Mouse (Mus musculus): ENCODE results near the gene Clec3a. TPM values are rescaled to one million over a fixed set of nuclear protein-coding genes. Genes with fewer than 3 reads are reported as not detected.

The Clec3a gene
- polyA plus RNA-seq (2012; fragmentation: generic; extraction: Trizol), result not detected
- long read RNA-seq, experiment 1, result 0 reads
- long read RNA-seq, experiment 2, result 0 reads

GRCm38 (mm10) chr8:114417786-114418185 lies at the start of gene Clec3a:
TSS of gene Clec3a (plus strand) at chr8:114418086.
- H3K79me3 ChIP-seq (ENCODE audit: low read depth), result no peaks in the 10 kb centered on the region
- H3K79me2 ChIP-seq (ENCODE audit: control insufficient read depth, insufficient read depth), result no peaks in the 10 kb centered on the region
- TF ChIP-seq CEBPB (IDR thresholded peaks at IDR 0.05; ENCODE audit: low read depth), result no peak
- TF ChIP-seq MYOG (IDR thresholded peaks at IDR 0.05; ENCODE audit: control insufficient read depth, extremely low read depth, insufficient read length), result no peak
- TF ChIP-seq USF1 (IDR thresholded peaks at IDR 0.05; ENCODE audit: low read depth), result no peak
- TF ChIP-seq CTCF (IDR thresholded peaks at IDR 0.05; ENCODE audit: control insufficient read depth, insufficient read depth, insufficient read length), result no peak
- no peak for TF ChIP-seq MYOD1 (IDR thresholded peaks at IDR 0.05; ENCODE audit: control insufficient read depth, insufficient read length, low read depth)
- TF ChIP-seq MAX (IDR thresholded peaks at IDR 0.05), result no peak
- H3ac ChIP-seq (ENCODE audit: control insufficient read depth, insufficient read length, low read depth), result no peak within 1 kb of the TSS
- no peaks in the 10 kb centered on the region for H3K27me3 ChIP-seq (ENCODE audit: control insufficient read depth, insufficient read depth, insufficient read length)
- H3K4me3 ChIP-seq (ENCODE audit: insufficient read depth, poor library complexity, severe bottlenecking), result no peak within 1 kb of the TSS
- H3K36me3 ChIP-seq (ENCODE audit: control insufficient read depth, insufficient read depth), result no peaks in the 10 kb centered on the region

GRCm38 (mm10) chr8:114369038-114369976 lies 48.6 kb upstream of the Clec3a start:
- no peaks in the 10 kb centered on the region for H3K27me3 ChIP-seq (ENCODE audit: control insufficient read depth, insufficient read depth, insufficient read length)
- TF ChIP-seq MYOG (IDR thresholded peaks at IDR 0.05; ENCODE audit: control insufficient read depth, extremely low read depth, insufficient read length) (no peak), CTCF (IDR thresholded peaks at IDR 0.05; ENCODE audit: control insufficient read depth, insufficient read depth, insufficient read length) (peak; percentile 37)
- no peaks in the 10 kb centered on the region for H3K79me2 ChIP-seq (ENCODE audit: control insufficient read depth, insufficient read depth)
- H3K36me3 ChIP-seq (ENCODE audit: control insufficient read depth, insufficient read depth), result no peaks in the 10 kb centered on the region
- no peaks in the 10 kb centered on the region for H3K79me3 ChIP-seq (ENCODE audit: low read depth)
- no peak overlapping the region for H3ac ChIP-seq (ENCODE audit: control insufficient read depth, insufficient read length, low read depth)
- no peak overlapping the region for H3K4me3 ChIP-seq (ENCODE audit: insufficient read depth, poor library complexity, severe bottlenecking)

DNA sequence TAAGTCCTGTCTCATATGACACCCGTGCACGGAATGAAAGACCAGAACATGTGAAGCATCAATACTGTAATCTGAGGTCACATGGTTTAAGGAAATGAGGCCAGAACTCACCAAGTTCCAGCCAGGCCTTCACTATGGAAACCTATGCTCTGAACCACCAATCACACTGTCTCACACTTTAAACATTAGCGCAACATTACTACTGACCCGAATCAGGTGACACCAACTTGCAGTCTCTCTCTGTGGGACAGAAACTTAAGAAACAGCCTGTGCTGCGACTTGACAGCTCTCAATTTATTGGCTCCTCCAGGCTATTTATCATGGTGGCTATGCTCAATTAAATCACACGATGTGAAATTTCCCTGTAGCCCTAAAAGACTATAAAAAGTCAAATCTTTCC lies 43.5 kb upstream of the Clec3a start:
- Histone ChIP-seq H3K79me3 (ENCODE audit: low read depth) (no peaks in the 10 kb centered on the region), H3K36me3 (ENCODE audit: control insufficient read depth, insufficient read depth) (no peaks in the 10 kb centered on the region), H3K4me3 (ENCODE audit: insufficient read depth, poor library complexity, severe bottlenecking) (no peak overlapping the region), H3ac (ENCODE audit: control insufficient read depth, insufficient read length, low read depth) (no peak overlapping the region), H3K79me2 (ENCODE audit: control insufficient read depth, insufficient read depth) (no peaks in the 10 kb centered on the region), H3K27me3 (ENCODE audit: control insufficient read depth, insufficient read depth, insufficient read length) (no peaks in the 10 kb centered on the region)
- TF ChIP-seq MAX (IDR thresholded peaks at IDR 0.05) (no peak), MYOG (IDR thresholded peaks at IDR 0.05; ENCODE audit: control insufficient read depth, extremely low read depth, insufficient read length) (no peak), MYOD1 (IDR thresholded peaks at IDR 0.05; ENCODE audit: control insufficient read depth, insufficient read length, low read depth) (no peak), CTCF (IDR thresholded peaks at IDR 0.05; ENCODE audit: control insufficient read depth, insufficient read depth, insufficient read length) (no peak), USF1 (IDR thresholded peaks at IDR 0.05; ENCODE audit: low read depth) (no peak), CEBPB (IDR thresholded peaks at IDR 0.05; ENCODE audit: low read depth) (no peak), FOSL1 (IDR thresholded peaks at IDR 0.05; ENCODE audit: insufficient read depth, low read length, poor library complexity, severe bottlenecking) (no peak)

GRCm38 (mm10) chr8:114384189-114384588 lies 33.7 kb upstream of the Clec3a start:
- Histone ChIP-seq H3K27me3 (ENCODE audit: control insufficient read depth, insufficient read depth, insufficient read length) (no peaks in the 10 kb centered on the region), H3K79me2 (ENCODE audit: control insufficient read depth, insufficient read depth) (no peaks in the 10 kb centered on the region), H3K4me3 (ENCODE audit: insufficient read depth, poor library complexity, severe bottlenecking) (no peak overlapping the region), H3K36me3 (ENCODE audit: control insufficient read depth, insufficient read depth) (no peaks in the 10 kb centered on the region), H3ac (ENCODE audit: control insufficient read depth, insufficient read length, low read depth) (no peak overlapping the region), H3K79me3 (ENCODE audit: low read depth) (no peaks in the 10 kb centered on the region)
- TF ChIP-seq MYOG (IDR thresholded peaks at IDR 0.05; ENCODE audit: control insufficient read depth, extremely low read depth, insufficient read length) (no peak), CEBPB (IDR thresholded peaks at IDR 0.05; ENCODE audit: low read depth) (no peak), MYOD1 (IDR thresholded peaks at IDR 0.05; ENCODE audit: control insufficient read depth, insufficient read length, low read depth) (no peak), FOSL1 (IDR thresholded peaks at IDR 0.05; ENCODE audit: insufficient read depth, low read length, poor library complexity, severe bottlenecking) (no peak), USF1 (IDR thresholded peaks at IDR 0.05; ENCODE audit: low read depth) (no peak), MAX (IDR thresholded peaks at IDR 0.05) (no peak), CTCF (IDR thresholded peaks at IDR 0.05; ENCODE audit: control insufficient read depth, insufficient read depth, insufficient read length) (no peak)

- no peaks in the 10 kb centered on the region for H3K79me2 ChIP-seq (ENCODE audit: control insufficient read depth, insufficient read depth)
- no peak for TF ChIP-seq USF1 (IDR thresholded peaks at IDR 0.05; ENCODE audit: low read depth)
- no peak for TF ChIP-seq MAX (IDR thresholded peaks at IDR 0.05)
- TF ChIP-seq MYOD1 (IDR thresholded peaks at IDR 0.05; ENCODE audit: control insufficient read depth, insufficient read length, low read depth), result no peak
- no peaks in the 10 kb centered on the region for H3K36me3 ChIP-seq (ENCODE audit: control insufficient read depth, insufficient read depth)
- H3K27me3 ChIP-seq (ENCODE audit: control insufficient read depth, insufficient read depth, insufficient read length), result no peaks in the 10 kb centered on the region
- no peak overlapping the region for H3ac ChIP-seq (ENCODE audit: control insufficient read depth, insufficient read length, low read depth)
- H3K4me3 ChIP-seq (ENCODE audit: insufficient read depth, poor library complexity, severe bottlenecking), result no peak overlapping the region
- no peaks in the 10 kb centered on the region for H3K79me3 ChIP-seq (ENCODE audit: low read depth)
Measured at GRCm38 (mm10) chr8:114387494-114387893, 30.4 kb upstream of the Clec3a start.
